Mouse (Mus musculus) spleen, postnatal 36 days (tissue): Measurements from ENCODE around the gene Plcl1.

Experiments used
- DNase-seq, 2 experiments: peaks; one replicate each; pipeline ENCODE4 v3.0.0; 2022; ENCODE audit warnings: low spot score in 2 of 2, mixed read lengths in 1 of 2

The Plcl1 gene

GRCm38 (mm10) chr1:55612759-55613328 lies 207.1 kb downstream of the Plcl1 start:
- DNase-seq = peak; percentile 7 to 9

DNA sequence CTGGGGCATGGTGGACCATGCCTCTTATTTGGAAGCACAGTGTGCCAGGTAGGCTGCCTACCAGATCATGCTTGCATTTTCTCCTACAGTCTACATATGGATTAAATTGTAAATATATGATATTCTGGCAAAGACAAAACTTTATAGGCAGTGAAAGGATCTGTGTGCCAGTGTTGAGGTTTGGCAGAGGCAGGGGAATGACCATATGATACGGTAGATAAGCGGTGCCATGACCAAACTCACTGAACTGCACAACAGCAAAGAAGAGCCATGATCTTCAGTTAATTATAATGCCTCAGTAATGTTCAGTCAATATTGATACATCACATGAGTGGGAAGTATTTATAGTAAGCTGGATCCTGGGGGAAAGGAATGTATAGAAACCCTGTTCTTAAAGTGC lies 212.1 kb downstream of the Plcl1 start:
- DNase-seq = no peak

GRCm38 (mm10) chr1:55618617-55619286 lies 213.0 kb downstream of the Plcl1 start:
- no peak for DNase-seq

DNA sequence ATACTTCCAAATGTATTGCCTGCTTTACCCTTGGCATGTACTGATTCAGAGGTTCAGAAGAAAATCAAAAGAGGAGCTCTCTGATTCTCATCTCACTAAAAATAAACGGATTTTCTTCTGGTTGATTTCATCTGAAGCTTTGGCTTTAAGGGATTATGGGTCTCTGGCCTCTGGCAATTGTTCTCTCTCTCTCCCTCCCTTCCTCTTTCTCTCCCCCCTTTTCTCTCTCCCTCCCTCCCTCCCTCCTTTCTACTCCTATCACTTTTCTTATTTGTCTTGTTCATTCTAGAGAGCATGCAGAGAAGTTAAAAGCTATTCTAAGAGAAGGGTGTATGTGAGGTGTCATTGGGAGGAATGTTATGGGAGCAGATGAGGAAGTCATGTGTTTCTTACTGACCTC lies 225.8 kb downstream of the Plcl1 start:
- DNase-seq = no peak

GRCm38 (mm10) chr1:55632024-55632423 lies 226.3 kb downstream of the Plcl1 start:
- DNase-seq = no peak

GRCm38 (mm10) chr1:55633326-55633725 lies 227.6 kb downstream of the Plcl1 start:
- no peak for DNase-seq

DNA sequence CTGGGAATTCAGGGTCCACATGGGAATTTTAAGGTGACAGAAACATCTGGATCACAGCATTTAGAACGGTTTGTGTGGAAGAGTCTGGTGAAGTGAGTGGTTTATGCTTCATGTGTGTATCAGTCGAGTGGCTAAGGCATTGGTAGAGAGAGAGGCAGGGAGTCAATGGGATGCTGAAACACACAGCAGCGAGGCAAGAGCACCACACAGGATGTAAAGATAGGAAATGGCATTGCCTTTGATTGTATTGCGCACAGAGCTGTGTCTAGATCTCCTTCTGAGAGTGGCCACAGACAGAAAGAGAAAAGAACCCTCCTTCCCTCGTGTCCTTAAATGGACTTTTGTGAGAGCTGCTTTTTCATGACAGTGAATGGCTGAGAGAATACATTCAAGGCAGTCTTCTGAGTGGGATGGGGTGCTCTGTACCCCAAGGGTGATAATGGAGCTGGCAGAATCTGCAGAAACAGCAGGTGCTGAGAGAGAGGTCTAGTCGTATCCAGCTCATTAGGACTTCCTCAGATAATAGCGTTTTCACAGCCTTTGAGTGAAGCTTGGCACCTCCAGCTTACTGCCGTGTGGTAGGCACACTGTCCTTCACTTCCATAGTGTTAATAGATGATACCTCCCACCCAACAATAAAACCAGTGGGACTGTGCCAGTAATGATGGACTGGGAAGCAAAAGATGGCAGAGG lies 253.9 kb downstream of the Plcl1 start:
- DNase-seq = no peak

DNA sequence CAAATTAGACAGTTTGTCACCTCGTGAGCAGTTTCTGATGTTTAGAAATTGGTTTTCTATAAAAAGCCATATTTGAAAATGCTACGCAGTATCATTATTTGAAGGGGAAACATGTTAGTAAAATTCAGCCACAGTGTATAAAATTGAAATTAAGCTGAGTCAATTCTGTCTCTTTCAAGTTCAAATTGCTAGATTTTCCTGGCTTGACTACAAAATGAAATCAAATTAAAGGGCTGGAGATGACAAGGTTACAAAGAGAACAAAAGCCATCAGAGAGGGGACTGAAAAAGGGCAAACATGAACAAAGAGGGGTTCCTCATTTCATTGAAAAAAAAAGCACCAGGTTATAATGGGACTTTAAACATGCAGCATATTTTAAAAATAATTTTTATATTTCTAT lies 255.7 kb downstream of the Plcl1 start:
- no peak for DNase-seq

- no peak for DNase-seq
These were observed 259.6 kb downstream of the Plcl1 start for GRCm38 (mm10) chr1:55665137-55665827.

DNA sequence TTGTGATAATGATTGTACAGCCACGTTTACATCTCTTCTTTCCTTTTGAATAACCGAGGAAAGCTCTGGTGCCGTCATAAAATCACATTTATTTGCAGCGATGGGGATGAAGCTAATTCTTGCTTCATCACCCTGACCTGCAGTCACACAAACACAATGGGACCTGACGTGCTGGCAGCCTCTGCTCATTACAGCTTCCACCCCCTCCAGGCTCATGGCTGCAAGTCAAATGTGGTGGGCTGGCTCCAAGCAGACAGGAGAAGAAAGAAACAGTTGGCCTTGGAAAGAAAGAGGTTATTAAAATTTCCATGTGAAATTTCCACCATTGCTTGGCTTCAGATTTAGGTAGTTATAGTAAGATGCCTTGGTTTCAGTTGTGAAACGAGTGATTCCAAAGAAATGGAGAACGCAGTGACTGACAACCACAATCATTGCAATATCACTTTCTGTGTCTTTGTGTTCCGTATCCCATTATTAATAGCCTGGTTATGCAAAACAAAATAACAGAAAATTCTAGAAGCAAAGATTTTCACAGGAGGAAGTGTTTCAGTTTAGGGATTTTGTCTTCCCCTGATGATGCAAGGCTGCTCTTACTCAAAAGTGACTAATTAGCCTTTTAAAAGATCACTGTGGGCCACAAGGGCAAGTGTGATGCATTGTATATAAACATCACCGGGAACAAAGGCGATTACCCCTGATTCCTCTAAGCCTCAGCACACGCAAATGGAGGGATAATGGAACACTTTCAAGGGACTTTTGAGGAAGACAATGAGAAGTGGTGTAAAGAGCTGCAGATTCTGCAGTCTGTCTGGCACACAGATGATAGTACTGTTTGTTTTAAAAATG lies 260.3 kb downstream of the Plcl1 start:
- no peak for DNase-seq

DNA sequence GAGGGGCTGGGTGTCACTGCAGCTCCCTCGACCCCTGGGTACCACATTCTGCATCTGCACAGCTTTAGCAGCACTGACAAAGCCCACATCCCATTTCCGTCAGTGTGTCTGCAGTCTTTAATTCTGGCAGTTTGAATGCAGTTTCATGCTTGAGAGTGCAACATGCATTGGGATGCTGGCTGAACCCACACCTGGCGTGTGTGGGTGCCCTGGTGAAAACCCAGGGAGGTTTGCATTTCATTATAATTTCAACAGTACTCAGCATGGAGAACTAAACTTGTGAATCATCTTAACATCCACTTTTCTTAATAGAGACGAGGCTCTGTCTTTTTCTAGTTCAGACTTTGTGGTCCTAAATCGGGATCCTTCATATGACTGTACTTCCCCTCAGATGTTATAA lies 261.1 kb downstream of the Plcl1 start:
- DNase-seq = no peak

DNA sequence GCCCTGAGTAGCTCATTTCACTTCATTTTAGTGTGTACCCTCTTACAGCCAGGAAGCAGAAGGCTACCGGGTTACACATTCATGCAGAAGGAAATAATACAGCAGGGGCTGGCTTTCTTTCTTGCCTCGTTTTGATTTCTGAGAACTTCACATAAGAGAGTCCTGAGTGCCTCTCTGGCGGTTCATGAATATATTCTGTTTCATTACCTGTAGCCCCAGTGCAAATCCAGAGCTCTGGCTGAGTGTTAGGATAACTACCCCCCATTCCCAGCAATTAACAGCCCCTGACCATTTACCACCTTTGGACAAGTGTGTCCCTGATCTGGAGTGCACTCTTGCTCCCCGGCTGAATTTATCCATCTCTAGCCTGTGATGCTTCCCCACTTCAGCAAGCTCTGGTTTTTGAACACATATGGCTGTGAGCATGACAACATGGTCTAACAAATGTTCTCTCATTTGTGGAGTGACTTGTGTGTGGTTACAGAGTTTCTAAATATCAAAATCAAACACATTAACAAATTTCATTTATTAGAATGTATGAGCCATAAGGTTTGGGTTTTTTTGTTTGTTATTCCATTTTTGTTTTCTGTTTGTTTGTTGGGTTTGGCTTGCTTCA lies 263.0 kb downstream of the Plcl1 start:
- DNase-seq = no peak

DNA sequence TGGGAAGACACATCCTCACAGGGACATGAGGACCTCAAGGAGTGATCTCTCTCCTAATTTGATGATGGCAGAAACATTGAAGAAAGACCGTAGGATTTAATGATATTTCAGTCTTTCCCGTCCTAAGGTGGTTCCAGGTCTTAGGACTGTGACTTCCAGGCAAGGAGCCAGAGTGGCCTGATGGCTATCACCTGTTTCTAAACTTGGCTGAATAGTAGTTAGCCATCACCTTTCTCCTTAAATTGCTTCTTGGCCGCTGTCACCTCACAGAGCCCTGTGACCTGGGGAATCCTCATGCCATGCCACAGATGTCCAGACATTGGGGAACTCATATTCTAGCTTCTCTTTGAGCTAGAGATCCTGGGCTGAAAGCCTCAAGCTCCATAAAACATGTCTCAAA lies 277.0 kb downstream of the Plcl1 start:
- DNase-seq = no peak

- DNase-seq = no peak
These were observed 280.5 kb downstream of the Plcl1 start for GRCm38 (mm10) chr1:55686261-55686660.

GRCm38 (mm10) chr1:55693636-55694220 lies 288.0 kb downstream of the Plcl1 start:
- no peak for DNase-seq

DNA sequence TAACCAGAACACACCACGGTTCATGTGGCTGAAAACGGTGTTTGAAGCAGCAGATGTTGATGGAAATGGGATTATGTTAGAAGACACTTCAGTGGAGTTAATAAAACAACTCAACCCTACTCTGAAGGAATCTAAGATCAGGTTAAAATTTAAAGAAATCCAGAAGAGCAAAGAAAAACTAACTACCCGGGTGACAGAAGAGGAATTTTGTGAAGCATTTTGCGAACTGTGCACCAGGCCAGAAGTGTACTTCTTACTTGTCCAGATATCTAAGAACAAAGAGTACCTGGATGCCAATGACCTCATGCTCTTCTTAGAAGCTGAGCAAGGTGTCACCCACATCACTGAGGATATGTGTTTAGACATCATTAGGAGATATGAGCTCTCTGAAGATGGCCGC lies 290.5 kb downstream of the Plcl1 start:
- no peak for DNase-seq

DNA sequence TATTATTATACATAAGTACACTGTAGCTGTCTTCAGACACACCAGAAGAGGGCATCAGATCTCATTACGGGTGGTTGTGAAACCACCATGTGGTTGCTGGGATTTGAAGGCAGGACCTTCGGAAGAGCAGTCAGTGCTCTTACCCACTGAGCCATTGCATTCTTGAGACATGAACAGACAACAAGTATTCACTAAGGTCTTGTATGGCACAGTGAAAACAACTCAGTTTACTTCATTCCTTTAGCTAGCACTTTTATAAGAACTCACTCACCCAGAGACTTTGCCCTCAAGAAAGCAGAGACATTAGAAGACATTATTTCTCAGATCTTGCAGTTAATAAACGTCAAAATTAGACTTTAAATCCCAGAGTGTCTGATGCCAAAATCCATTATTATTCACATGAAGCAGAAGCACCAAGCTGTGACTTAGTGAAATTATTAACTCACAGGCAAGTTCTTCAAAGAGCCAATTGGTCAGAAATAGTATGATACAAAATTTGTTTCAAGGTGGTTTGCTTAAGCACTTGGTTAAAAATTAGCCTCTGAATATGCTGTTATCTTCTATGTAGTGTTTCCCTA lies 293.8 kb downstream of the Plcl1 start:
- no peak for DNase-seq

- no peak for DNase-seq
These were observed 294.3 kb downstream of the Plcl1 start for GRCm38 (mm10) chr1:55700016-55700415.

DNA sequence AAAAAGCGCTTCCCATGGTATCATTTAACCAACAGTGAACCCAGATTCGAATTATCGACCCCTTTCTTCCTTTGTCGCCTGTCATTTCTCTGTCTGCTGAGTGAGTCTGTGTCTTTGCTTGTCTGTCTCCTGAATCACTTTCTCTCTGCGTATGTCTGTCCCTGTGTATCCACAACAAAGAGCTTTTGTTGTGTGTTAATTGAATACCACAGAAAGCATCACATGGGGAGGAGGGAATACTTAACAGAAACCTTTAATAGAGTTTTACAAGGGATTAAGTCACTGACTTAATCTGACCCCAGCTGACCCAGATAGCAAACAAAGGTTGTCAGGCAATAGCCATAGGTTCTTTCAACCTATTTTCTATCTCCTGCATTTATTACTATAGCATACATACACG lies 295.0 kb downstream of the Plcl1 start:
- DNase-seq = no peak

- DNase-seq = no peak
These were observed 295.9 kb downstream of the Plcl1 start for GRCm38 (mm10) chr1:55701601-55702000.

DNA sequence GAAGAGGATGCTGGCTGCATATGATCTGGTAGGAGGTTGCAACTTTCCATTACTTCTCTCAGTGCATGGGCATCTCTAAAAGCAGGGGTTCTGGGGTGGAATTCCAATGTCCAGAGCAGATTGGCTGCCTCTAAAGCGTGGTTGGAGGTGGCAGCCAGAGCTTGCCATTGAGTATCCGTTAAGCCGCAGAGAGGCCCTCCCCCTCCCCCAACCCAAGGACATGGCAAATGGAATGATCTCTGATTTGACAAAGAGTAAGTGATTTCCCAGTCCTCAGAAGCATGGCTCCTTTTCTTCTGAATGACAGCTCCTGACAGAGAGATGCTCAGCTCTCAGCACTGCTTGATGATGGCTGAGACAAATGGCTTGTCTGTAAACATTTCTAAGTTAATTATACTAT lies 296.4 kb downstream of the Plcl1 start:
- DNase-seq = no peak
